In the genomic region with DNA sequence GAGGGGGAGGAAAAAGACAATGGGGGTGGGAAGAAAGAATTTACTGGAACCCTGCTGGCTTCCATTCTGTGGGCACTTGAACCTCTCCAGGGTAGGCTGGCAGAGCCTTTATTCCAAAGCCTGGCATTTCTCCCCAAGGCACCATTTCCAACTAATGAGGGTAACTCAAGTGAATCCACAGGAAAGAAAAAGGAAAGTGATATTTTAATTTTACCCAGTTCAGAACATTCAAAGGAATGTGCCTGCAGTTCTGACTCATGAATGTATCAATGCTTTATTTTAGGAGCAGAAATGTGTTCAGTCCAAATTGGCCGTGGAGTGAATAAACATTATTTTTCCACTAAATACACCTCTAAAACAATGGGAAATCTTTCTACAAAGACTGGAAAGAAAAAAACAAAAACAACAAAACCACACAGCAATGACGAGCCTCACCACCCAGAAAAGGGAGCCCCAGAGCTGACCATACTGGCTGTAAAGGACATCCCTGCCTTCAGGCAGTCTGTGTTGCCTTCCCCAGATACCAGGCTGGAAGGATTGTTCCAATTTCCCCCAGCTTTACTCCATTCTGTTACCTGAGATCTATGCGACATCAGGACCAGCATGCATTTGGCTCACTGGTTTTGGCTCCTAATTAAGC, we compare ENCODE assay signal across 13 mouse cellular contexts.
DNase-seq lines count a peak whose midpoint lies in the region; ATAC-seq and TF ChIP-seq lines count a peak whose summit lies in the region.
"Had no signal": no experiment of that assay in that cellular context is flagged by ENCODE, and none has a peak within 500 bp of the region (broad histone marks: within the 10 kb centered on the region; RNA-seq: fewer than 3 reads in every experiment).

No protein-coding gene starts in this region.

- no peak overlapping the region for H3K9ac ChIP-seq in neural tube, embryonic 13.5 days
- no peak overlapping the region for H3K9ac ChIP-seq in hindbrain, postnatal 0 days (replicated peaks; ENCODE audit: low read length)
- H3K9ac ChIP-seq: heart, embryonic 12.5 days; lung, embryonic 15.5 days had no signal

- peaks cover 9% of the 10 kb centered on the region for H3K4me1 ChIP-seq in neural tube, embryonic 13.5 days (replicated peaks)
- H3K4me1 ChIP-seq in hindbrain, postnatal 0 days (ENCODE audit: insufficient read depth, low read length), result no peaks in the 10 kb centered on the region
- H3K4me1 ChIP-seq in olfactory bulb, adult 2 months (ENCODE audit: control insufficient read depth, insufficient read depth, low read length), result peaks cover 6% of the 10 kb centered on the region; the same call in 1 of the 2 replicates
- H3K4me1 ChIP-seq: heart, embryonic 12.5 days; lung, embryonic 15.5 days had no signal

- 57% methylated on average over 3 of the region's 3 CpGs for WGBS in neural tube, embryonic 13.5 days
- 45% methylated on average over 3 of the region's 3 CpGs for WGBS in hindbrain, postnatal 0 days
- 19% methylated on average over 3 of the region's 3 CpGs for WGBS in olfactory bulb, adult 2 months

- 0 out of 2 replicates have a peak overlapping the region, but pooled peaks have one; percentile 43 for H3K27ac ChIP-seq in neural tube, embryonic 13.5 days (replicated peaks)
- H3K27ac ChIP-seq in hindbrain, postnatal 0 days, result no peak overlapping the region
- H3K27ac ChIP-seq in olfactory bulb, adult 2 months (ENCODE audit: insufficient read depth, low read depth, low read length), result peak overlapping the region; percentile 79
- H3K27ac ChIP-seq: kidney, postnatal 0 days; lung, embryonic 15.5 days; stomach, postnatal 0 days had no signal

- no peak overlapping the region for H3K4me3 ChIP-seq in neural tube, embryonic 13.5 days
- no peak overlapping the region for H3K4me3 ChIP-seq in hindbrain, postnatal 0 days (ENCODE audit: low read length)
- H3K4me3 ChIP-seq in olfactory bulb, adult 2 months (ENCODE audit: insufficient read depth, low read depth, low read length), result no peak overlapping the region
- H3K4me3 ChIP-seq: heart, embryonic 12.5 days; lung, embryonic 15.5 days had no signal

- no peak overlapping the region for H3K4me2 ChIP-seq in neural tube, embryonic 13.5 days
- no peak overlapping the region for H3K4me2 ChIP-seq in hindbrain, postnatal 0 days (ENCODE audit: low read depth, low read length)
- H3K4me2 ChIP-seq: heart, embryonic 12.5 days; lung, embryonic 15.5 days had no signal

- no peak for TF ChIP-seq CTCF in hindbrain, postnatal 0 days (IDR thresholded peaks at IDR 0.05; ENCODE audit: low read depth)
- TF ChIP-seq CTCF in olfactory bulb, adult 2 months (IDR thresholded peaks at IDR 0.05; ENCODE audit: insufficient read depth, low read depth, low read length), result no peak

- peak; percentile 76 for ATAC-seq in frontal cortex, adult (ENCODE audit: low TSS enrichment)
- peak; percentile 79 for ATAC-seq in neural tube, embryonic 13.5 days (ENCODE audit: low read depth)
- peak; percentile 72 for ATAC-seq in hindbrain, postnatal 0 days
- ATAC-seq in monocyte, adult 5-6 weeks (replicated peaks; ENCODE audit: insufficient number of reproducible peaks, low FRiP score, low TSS enrichment, poor library complexity, severe bottlenecking), result no peak

- H3K9me3 ChIP-seq in neural tube, embryonic 13.5 days, result no peaks in the 10 kb centered on the region
- no peaks in the 10 kb centered on the region for H3K9me3 ChIP-seq in hindbrain, postnatal 0 days (ENCODE audit: low read length)
- H3K9me3 ChIP-seq: heart, embryonic 12.5 days; lung, embryonic 15.5 days had no signal

- no peak for TF ChIP-seq POLR2A in olfactory bulb, adult 2 months (IDR thresholded peaks at IDR 0.05; ENCODE audit: insufficient read depth, low read depth, low read length)

- DNase-seq in frontal cortex, postnatal 14 days (ENCODE audit: low spot score in 2 of 2), result no peak
- DNase-seq in neural tube, embryonic 10.5 days (ENCODE audit: extremely low spot score, low spot score), result no peak
- DNase-seq in hindbrain, postnatal 0 days (ENCODE audit: low spot score), result no peak
- DNase-seq in urinary bladder, postnatal 25 days (ENCODE audit: low spot score), result no peak
- DNase-seq: embryo, embryonic 11 days had no signal

- no peaks in the 10 kb centered on the region for H3K27me3 ChIP-seq in neural tube, embryonic 13.5 days
- H3K27me3 ChIP-seq in hindbrain, postnatal 0 days (ENCODE audit: insufficient read depth, low read length), result no peaks in the 10 kb centered on the region
- H3K27me3 ChIP-seq: heart, embryonic 12.5 days; lung, embryonic 15.5 days had no signal

- no peaks in the 10 kb centered on the region for H3K36me3 ChIP-seq in neural tube, embryonic 13.5 days
- no peaks in the 10 kb centered on the region for H3K36me3 ChIP-seq in hindbrain, postnatal 0 days (ENCODE audit: insufficient read depth, low read length)
- H3K36me3 ChIP-seq: heart, embryonic 12.5 days; lung, embryonic 15.5 days had no signal
